Mouse (Mus musculus) layer of hippocampus, adult 11-12 months (tissue): Measurements from ENCODE around the gene Rfc2.

Source experiments
- DNase-seq: peaks from one replicate; pipeline ENCODE4 v3.0.0; 2022; ENCODE audit warnings: low spot score

Rfc2 gene

GRCm38 (mm10) chr5:134565696-134566095 lies 15.5 kb upstream of the Rfc2 start:
- no peak for DNase-seq

- no peak for DNase-seq
Measured at GRCm38 (mm10) chr5:134567445-134567844, 13.7 kb upstream of the Rfc2 start.

- DNase-seq, result no peak
Measured at GRCm38 (mm10) chr5:134568030-134568429, 13.1 kb upstream of the Rfc2 start.

- no peak for DNase-seq
Measured at GRCm38 (mm10) chr5:134568964-134569491, 12.1 kb upstream of the Rfc2 start.

GRCm38 (mm10) chr5:134571730-134572507 lies 9.2 kb upstream of the Rfc2 start:
- DNase-seq, result no peak

GRCm38 (mm10) chr5:134572508-134573214 lies 8.5 kb upstream of the Rfc2 start:
- no peak for DNase-seq

- DNase-seq, result no peak
Measured at GRCm38 (mm10) chr5:134575833-134576232, 5.3 kb upstream of the Rfc2 start.

- DNase-seq, result no peak
Measured at GRCm38 (mm10) chr5:134576517-134577220, 4.5 kb upstream of the Rfc2 start.

- DNase-seq, result no peak
Measured at GRCm38 (mm10) chr5:134577534-134577933, 3.6 kb upstream of the Rfc2 start.

GRCm38 (mm10) chr5:134579135-134579534 lies 2.0 kb upstream of the Rfc2 start:
- no peak for DNase-seq

- peak; percentile 97 for DNase-seq
Measured at GRCm38 (mm10) chr5:134582221-134582907, 1.2 kb downstream of the Rfc2 start.

GRCm38 (mm10) chr5:134583006-134583883 lies 2.1 kb downstream of the Rfc2 start:
- DNase-seq, result no peak

GRCm38 (mm10) chr5:134583884-134584213 lies 2.7 kb downstream of the Rfc2 start:
- DNase-seq, result no peak

GRCm38 (mm10) chr5:134584798-134585197 lies 3.6 kb downstream of the Rfc2 start:
- DNase-seq, result no peak

- no peak for DNase-seq
Measured at GRCm38 (mm10) chr5:134589900-134590299, 8.7 kb downstream of the Rfc2 start.

GRCm38 (mm10) chr5:134592026-134592581 lies 10.9 kb downstream of the Rfc2 start:
- DNase-seq, result no peak

- DNase-seq, result no peak
Measured at GRCm38 (mm10) chr5:134593093-134593492, 11.9 kb downstream of the Rfc2 start.

GRCm38 (mm10) chr5:134597711-134598110 lies 16.5 kb downstream of the Rfc2 start:
- no peak for DNase-seq

GRCm38 (mm10) chr5:134604376-134604775 lies 23.2 kb downstream of the Rfc2 start:
- no peak for DNase-seq

GRCm38 (mm10) chr5:134606314-134606713 lies 25.1 kb downstream of the Rfc2 start:
- DNase-seq, result no peak

- DNase-seq, result no peak
Measured at GRCm38 (mm10) chr5:134607121-134607520, 26.0 kb downstream of the Rfc2 start.
